Mouse (Mus musculus): ENCODE results near the gene Gm40460. TPM values are rescaled to one million over a fixed set of nuclear protein-coding genes. Genes with fewer than 3 reads are reported as not detected.
A peak's percentile ranks its signal among the peaks of the same experiment; 100 is the strongest.
"Not testable (repeated sequence)": the region's sequence is repeated elsewhere in the genome, so short reads cannot be mapped to it uniquely, and the experiment has no call there.

Gm40460 gene
- polyA plus RNA-seq, 1 experiment from 2014 or later = not detected

GRCm38 (mm10) chr7:142278183-142278582, 37.3 kb upstream of the Gm40460 start:
- ATAC-seq (ENCODE audit: insufficient read depth) = peak; percentile 69
- TF ChIP-seq CTCF (IDR thresholded peaks at IDR 0.05; ENCODE audit: low read depth) = peak; percentile 78
- 0% methylated on average over 3 of the region's 3 CpGs for WGBS

GRCm38 (mm10) chr7:142274263-142274662, 33.4 kb upstream of the Gm40460 start, which contains the start of gene Gm4559:
Gene Gm4559, minus strand, starts transcription at chr7:142274363.
- ATAC-seq (ENCODE audit: insufficient read depth); H3K9me3 ChIP-seq (ENCODE audit: low read depth, low read length); DNase-seq: not testable (repeated sequence)

More at GRCm38 (mm10) chr7:142278183-142278582, 37.3 kb upstream of the Gm40460 start:
- DNase-seq = peak; percentile 83
- H3K27me3 ChIP-seq (ENCODE audit: insufficient read depth, low read length); H3K4me2 ChIP-seq; H3K4me1 ChIP-seq (ENCODE audit: insufficient read depth); H3K27ac ChIP-seq (ENCODE audit: low read depth); H3K9ac ChIP-seq; H3K4me3 ChIP-seq (ENCODE audit: low read depth, low read length); H3K36me3 ChIP-seq (ENCODE audit: insufficient read depth); H3K9me3 ChIP-seq (ENCODE audit: low read depth, low read length): not testable (repeated sequence)

GRCm38 (mm10) chr7:142258254-142258653, 17.4 kb upstream of the Gm40460 start, which contains the start of gene Gm2431:
Gene Gm2431, minus strand, starts transcription at chr7:142258354.
- not testable (repeated sequence) for ATAC-seq (ENCODE audit: insufficient read depth); H3K4me1 ChIP-seq (ENCODE audit: insufficient read depth); H3K9ac ChIP-seq; H3K27me3 ChIP-seq (ENCODE audit: insufficient read depth, low read length); H3K4me2 ChIP-seq; DNase-seq; H3K4me3 ChIP-seq (ENCODE audit: low read depth, low read length); H3K27ac ChIP-seq (ENCODE audit: low read depth); H3K36me3 ChIP-seq (ENCODE audit: insufficient read depth); H3K9me3 ChIP-seq (ENCODE audit: low read depth, low read length)
- WGBS = 28% methylated on average over 1 of the region's 1 CpGs

More at GRCm38 (mm10) chr7:142274263-142274662, 33.4 kb upstream of the Gm40460 start, which contains the start of gene Gm4559:
- H3K27ac ChIP-seq (ENCODE audit: low read depth); H3K4me2 ChIP-seq; H3K27me3 ChIP-seq (ENCODE audit: insufficient read depth, low read length); H3K9ac ChIP-seq; H3K4me3 ChIP-seq (ENCODE audit: low read depth, low read length); H3K4me1 ChIP-seq (ENCODE audit: insufficient read depth); H3K36me3 ChIP-seq (ENCODE audit: insufficient read depth): not testable (repeated sequence)

- H3K27ac ChIP-seq (ENCODE audit: low read depth) = no peak overlapping the region
- 0% methylated on average over 2 of the region's 2 CpGs for WGBS
- no peak for ATAC-seq (ENCODE audit: insufficient read depth)
- DNase-seq = peak; percentile 73
- no peaks in the 10 kb centered on the region for H3K4me1 ChIP-seq (ENCODE audit: insufficient read depth)
- no peak overlapping the region for H3K4me3 ChIP-seq (ENCODE audit: low read depth, low read length)
- no peaks in the 10 kb centered on the region for H3K36me3 ChIP-seq (ENCODE audit: insufficient read depth)
- no peaks in the 10 kb centered on the region for H3K27me3 ChIP-seq (ENCODE audit: insufficient read depth, low read length)
- H3K4me2 ChIP-seq = no peak overlapping the region
- no peak overlapping the region for H3K9ac ChIP-seq
- H3K9me3 ChIP-seq (ENCODE audit: low read depth, low read length) = no peaks in the 10 kb centered on the region
- peak; percentile 78 for TF ChIP-seq CTCF (IDR thresholded peaks at IDR 0.05; ENCODE audit: low read depth)
These were observed 14.6 kb upstream of the Gm40460 start for GRCm38 (mm10) chr7:142255517-142255916.

- TF ChIP-seq CTCF (IDR thresholded peaks at IDR 0.05; ENCODE audit: low read depth) = peak; percentile 68
- H3K27ac ChIP-seq (ENCODE audit: low read depth) = no peak overlapping the region
- ATAC-seq (ENCODE audit: insufficient read depth) (no peak), DNase-seq (peak; percentile 73)
- no peaks in the 10 kb centered on the region for H3K4me1 ChIP-seq (ENCODE audit: insufficient read depth)
- H3K36me3 ChIP-seq (ENCODE audit: insufficient read depth) = no peaks in the 10 kb centered on the region
- H3K4me3 ChIP-seq (ENCODE audit: low read depth, low read length) = no peak overlapping the region
- H3K9ac ChIP-seq = no peak overlapping the region
- H3K4me2 ChIP-seq = no peak overlapping the region
- no peaks in the 10 kb centered on the region for H3K27me3 ChIP-seq (ENCODE audit: insufficient read depth, low read length)
- WGBS = 0% methylated on average over 1 of the region's 1 CpGs
- no peaks in the 10 kb centered on the region for H3K9me3 ChIP-seq (ENCODE audit: low read depth, low read length)
These were observed 8.9 kb upstream of the Gm40460 start for GRCm38 (mm10) chr7:142249824-142250223.

GRCm38 (mm10) chr7:142231540-142231939, 9.3 kb downstream of the Gm40460 start:
- DNase-seq (no peak), ATAC-seq (ENCODE audit: insufficient read depth) (no peak)
- Histone ChIP-seq H3K9me3 (ENCODE audit: low read depth, low read length) (no peaks in the 10 kb centered on the region), H3K4me1 (ENCODE audit: insufficient read depth) (no peaks in the 10 kb centered on the region), H3K27ac (ENCODE audit: low read depth) (no peak overlapping the region), H3K9ac (no peak overlapping the region), H3K4me2 (no peak overlapping the region), H3K36me3 (ENCODE audit: insufficient read depth) (no peaks in the 10 kb centered on the region), H3K4me3 (ENCODE audit: low read depth, low read length) (no peak overlapping the region), H3K27me3 (ENCODE audit: insufficient read depth, low read length) (no peaks in the 10 kb centered on the region)
- WGBS = 7% methylated on average over 1 of the region's 1 CpGs
- TF ChIP-seq CTCF (IDR thresholded peaks at IDR 0.05; ENCODE audit: low read depth) = no peak

GRCm38 (mm10) chr7:142229871-142230270, 11.0 kb downstream of the Gm40460 start, which contains the start of gene Krtap5-5:
Gene Krtap5-5, minus strand, starts transcription at chr7:142229971.
- H3K4me2 ChIP-seq; H3K4me3 ChIP-seq (ENCODE audit: low read depth, low read length); H3K27ac ChIP-seq (ENCODE audit: low read depth); H3K9ac ChIP-seq; H3K36me3 ChIP-seq (ENCODE audit: insufficient read depth); DNase-seq; H3K4me1 ChIP-seq (ENCODE audit: insufficient read depth); H3K9me3 ChIP-seq (ENCODE audit: low read depth, low read length); ATAC-seq (ENCODE audit: insufficient read depth); H3K27me3 ChIP-seq (ENCODE audit: insufficient read depth, low read length): not testable (repeated sequence)
- WGBS = 58% methylated on average over 3 of the region's 3 CpGs

GRCm38 (mm10) chr7:142224518-142224917, 16.4 kb downstream of the Gm40460 start:
- TF ChIP-seq CTCF (IDR thresholded peaks at IDR 0.05; ENCODE audit: low read depth) = no peak
- Histone ChIP-seq H3K9me3 (ENCODE audit: low read depth, low read length) (no peaks in the 10 kb centered on the region), H3K9ac (no peak overlapping the region), H3K36me3 (ENCODE audit: insufficient read depth) (no peaks in the 10 kb centered on the region), H3K4me3 (ENCODE audit: low read depth, low read length) (no peak overlapping the region), H3K27ac (ENCODE audit: low read depth) (no peak overlapping the region), H3K4me1 (ENCODE audit: insufficient read depth) (no peaks in the 10 kb centered on the region), H3K4me2 (no peak overlapping the region), H3K27me3 (ENCODE audit: insufficient read depth, low read length) (no peaks in the 10 kb centered on the region)
- peak; percentile 62 for DNase-seq
- ATAC-seq (ENCODE audit: insufficient read depth) = peak; percentile 80; the same call in 1 of the 2 replicates
- 25% methylated on average over 2 of the region's 2 CpGs for WGBS

GRCm38 (mm10) chr7:142212136-142212535, 28.7 kb downstream of the Gm40460 start:
- H3K36me3 ChIP-seq (ENCODE audit: insufficient read depth); H3K4me2 ChIP-seq: not testable (repeated sequence)
- WGBS = 44% methylated on average over 1 of the region's 1 CpGs

More at GRCm38 (mm10) chr7:142212136-142212535, 28.7 kb downstream of the Gm40460 start:
- not testable (repeated sequence) for H3K9ac ChIP-seq; H3K4me3 ChIP-seq (ENCODE audit: low read depth, low read length); ATAC-seq (ENCODE audit: insufficient read depth); DNase-seq; H3K27me3 ChIP-seq (ENCODE audit: insufficient read depth, low read length); H3K27ac ChIP-seq (ENCODE audit: low read depth); H3K4me1 ChIP-seq (ENCODE audit: insufficient read depth); H3K9me3 ChIP-seq (ENCODE audit: low read depth, low read length)
